Mouse (Mus musculus) stomach, embryonic 16.5 days (tissue): ENCODE results near the gene Il4ra. TPM values are rescaled to one million over a fixed set of nuclear protein-coding genes. Genes with fewer than 3 reads are reported as not detected.

Experiments used
- ATAC-seq: fragments of 200-750 bp; cut with Nextera tagmentation; 2 replicates; pipeline ENCODE4 v1.8.0; 2017; ENCODE audit warnings: moderate number of reproducible peaks, moderate TSS enrichment; ENCODE audit not compliant: insufficient read depth, low FRiP score
- H3K27ac ChIP-seq: fragments of 300-500 bp; sonication (generic); 2 replicates; pipeline ENCODE4 v1.5.1; 2014; ENCODE audit warnings: low read length
- H3K27me3 ChIP-seq: fragments of 300-500 bp; sonication (generic); 2 replicates; pipeline ENCODE4 v1.6.1; 2014; ENCODE audit warnings: low read length, control low read depth, mixed read lengths; ENCODE audit not compliant: control insufficient read depth, insufficient read depth
- H3K36me3 ChIP-seq: fragments of 300-500 bp; sonication (generic); 2 replicates; pipeline ENCODE4 v1.6.1; 2014; ENCODE audit warnings: low read length; ENCODE audit not compliant: control insufficient read depth, insufficient read depth
- H3K4me1 ChIP-seq: fragments of 300-500 bp; sonication (generic); 2 replicates; pipeline ENCODE4 v1.6.1; 2014; ENCODE audit warnings: low read length, control low read depth, mixed read lengths; ENCODE audit not compliant: control insufficient read depth, insufficient read depth
- H3K4me2 ChIP-seq: fragments of 300-500 bp; sonication (generic); 2 replicates; pipeline ENCODE4 v1.6.1; 2014; ENCODE audit warnings: low read depth, low read length, mixed read lengths
- H3K4me3 ChIP-seq: fragments of 300-500 bp; sonication (generic); replicated peaks from 2 replicates; pipeline ENCODE4 v1.5.1; 2014; ENCODE audit warnings: mild to moderate bottlenecking, low read length
- H3K9ac ChIP-seq: fragments of 300-500 bp; sonication (generic); 2 replicates; pipeline ENCODE4 v1.6.1; 2014; ENCODE audit warnings: low read length
- H3K9me3 ChIP-seq: fragments of 300-500 bp; sonication (generic); replicated peaks from 2 replicates; pipeline ENCODE4 v1.6.1; 2016; ENCODE audit warnings: low read length, control low read depth; ENCODE audit not compliant: control insufficient read depth
- WGBS: fragments of 180-500 bp; shearing (Covaris S2); extraction: QIAGEN DNeasy Blood & Tissue Kit; methylation state at CpG from one replicate; pipeline ENCODE4 v1.1.7; 2014; 5-methylcytosine and 5-hydroxymethylcytosine counted together
- polyA plus RNA-seq: library from polyadenylated mRNA; unstranded; fragments of >200 nt; fragmentation: Nextera tagmentation; extraction: Ambion mirVana; gene quantifications from 2 replicates; pipeline ENCODE4 v1.2.1, GENCODE M21; 2015

The Il4ra gene
- polyA plus RNA-seq, 1 experiment from 2014 or later: 12.3 TPM

- no peak overlapping the region for H3K27ac ChIP-seq
- H3K4me1 ChIP-seq: peaks cover 35% of the 10 kb centered on the region
- H3K9me3 ChIP-seq: no peaks in the 10 kb centered on the region
- H3K4me2 ChIP-seq: no peak overlapping the region
- H3K4me3 ChIP-seq: no peak overlapping the region
- no peak overlapping the region for H3K9ac ChIP-seq
- ATAC-seq: no peak
- no peaks in the 10 kb centered on the region for H3K27me3 ChIP-seq
- H3K36me3 ChIP-seq: peaks cover 9% of the 10 kb centered on the region; the same call in 1 of the 2 replicates
- WGBS: 72% methylated on average over 2 of the region's 2 CpGs
Measured at GRCm38 (mm10) chr7:125573849-125574248, 21.9 kb downstream of the Il4ra start.

- Histone ChIP-seq H3K9ac (no peak overlapping the region), H3K27ac (peak overlapping the region; percentile 81; the same call in 1 of the 2 replicates), H3K36me3 (0 out of 2 replicates have a peak, but pooled peaks cover 8% of the 10 kb centered on the region), H3K4me2 (no peak overlapping the region), H3K9me3 (no peaks in the 10 kb centered on the region), H3K4me3 (no peak overlapping the region), H3K27me3 (no peaks in the 10 kb centered on the region), H3K4me1 (peaks cover 35% of the 10 kb centered on the region)
- ATAC-seq: no peak
- 82% methylated on average over 3 of the region's 3 CpGs for WGBS
Measured at GRCm38 (mm10) chr7:125574832-125575231, 22.9 kb downstream of the Il4ra start.

DNA sequence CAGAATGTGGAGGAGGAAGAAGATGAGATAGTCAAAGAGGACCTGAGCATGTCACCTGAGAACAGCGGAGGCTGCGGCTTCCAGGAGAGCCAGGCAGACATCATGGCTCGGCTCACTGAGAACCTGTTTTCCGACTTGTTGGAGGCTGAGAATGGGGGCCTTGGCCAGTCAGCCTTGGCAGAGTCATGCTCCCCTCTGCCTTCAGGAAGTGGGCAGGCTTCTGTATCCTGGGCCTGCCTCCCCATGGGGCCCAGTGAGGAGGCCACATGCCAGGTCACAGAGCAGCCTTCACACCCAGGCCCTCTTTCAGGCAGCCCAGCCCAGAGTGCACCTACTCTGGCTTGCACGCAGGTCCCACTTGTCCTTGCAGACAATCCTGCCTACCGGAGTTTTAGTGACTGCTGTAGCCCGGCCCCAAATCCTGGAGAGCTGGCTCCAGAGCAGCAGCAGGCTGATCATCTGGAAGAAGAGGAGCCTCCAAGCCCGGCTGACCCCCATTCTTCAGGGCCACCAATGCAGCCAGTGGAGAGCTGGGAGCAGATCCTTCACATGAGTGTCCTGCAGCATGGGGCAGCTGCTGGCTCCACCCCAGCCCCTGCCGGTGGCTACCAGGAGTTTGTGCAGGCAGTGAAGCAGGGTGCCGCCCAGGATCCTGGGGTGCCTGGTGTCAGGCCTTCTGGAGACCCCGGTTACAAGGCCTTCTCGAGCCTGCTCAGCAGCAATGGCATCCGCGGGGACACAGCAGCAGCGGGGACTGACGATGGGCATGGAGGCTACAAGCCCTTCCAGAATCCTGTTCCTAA lies 24.0 kb downstream of the Il4ra start:
- H3K4me1 ChIP-seq: peaks cover 43% of the 10 kb centered on the region
- no peaks in the 10 kb centered on the region for H3K27me3 ChIP-seq
- no peak; the same call in 1 of the 2 replicates for ATAC-seq
- no peak overlapping the region for H3K4me2 ChIP-seq
- H3K9ac ChIP-seq: no peak overlapping the region
- H3K36me3 ChIP-seq: no peaks in the 10 kb centered on the region
- peak overlapping the region; percentile 81 for H3K27ac ChIP-seq
- WGBS: 73% methylated on average over 16 of the region's 16 CpGs
- H3K9me3 ChIP-seq: no peaks in the 10 kb centered on the region
- H3K4me3 ChIP-seq: no peak overlapping the region

- WGBS: 48% methylated on average over 7 of the region's 7 CpGs
- peak overlapping the region; percentile 49; the same call in 1 of the 2 replicates for H3K9ac ChIP-seq
- ATAC-seq: peak; percentile 45; the same call in 1 of the 2 replicates
- peaks cover 47% of the 10 kb centered on the region for H3K4me1 ChIP-seq
- no peaks in the 10 kb centered on the region for H3K36me3 ChIP-seq
- no peak overlapping the region for H3K4me3 ChIP-seq
- peak overlapping the region; percentile 51 for H3K27ac ChIP-seq
- no peak overlapping the region for H3K4me2 ChIP-seq
- H3K9me3 ChIP-seq: no peaks in the 10 kb centered on the region
- no peaks in the 10 kb centered on the region for H3K27me3 ChIP-seq
Measured at GRCm38 (mm10) chr7:125576982-125577381, 25.1 kb downstream of the Il4ra start.

DNA sequence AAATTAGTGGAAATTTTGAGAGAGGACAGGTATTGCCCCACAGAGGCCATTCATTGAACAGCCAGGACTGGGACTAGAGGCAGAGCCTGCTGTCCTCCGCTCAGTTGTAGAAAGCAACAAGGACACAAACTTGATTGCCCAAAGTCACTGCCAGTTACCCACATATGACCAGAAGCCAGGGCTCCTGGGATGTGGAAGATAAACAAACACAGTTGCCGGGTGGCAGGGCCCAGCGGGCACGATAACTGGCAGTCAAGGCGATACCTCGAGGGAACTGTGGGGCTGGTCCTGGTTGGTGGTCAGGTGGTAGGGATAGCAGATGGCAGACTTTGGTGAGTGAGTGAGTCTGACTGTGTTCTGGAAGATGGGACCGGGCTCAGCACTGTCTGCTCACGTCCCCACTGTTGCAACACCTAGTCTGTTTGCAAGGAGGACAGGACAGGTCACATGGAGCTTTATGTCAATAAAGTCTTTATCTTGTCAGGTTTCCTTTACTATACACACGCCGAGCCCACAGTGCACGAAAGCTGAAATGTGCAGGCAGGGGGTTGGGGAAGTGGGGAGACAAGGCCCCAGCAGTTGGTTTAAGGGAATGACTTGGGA lies 25.7 kb downstream of the Il4ra start:
- ATAC-seq: no peak
- peak overlapping the region; percentile 43 for H3K9ac ChIP-seq

DNA sequence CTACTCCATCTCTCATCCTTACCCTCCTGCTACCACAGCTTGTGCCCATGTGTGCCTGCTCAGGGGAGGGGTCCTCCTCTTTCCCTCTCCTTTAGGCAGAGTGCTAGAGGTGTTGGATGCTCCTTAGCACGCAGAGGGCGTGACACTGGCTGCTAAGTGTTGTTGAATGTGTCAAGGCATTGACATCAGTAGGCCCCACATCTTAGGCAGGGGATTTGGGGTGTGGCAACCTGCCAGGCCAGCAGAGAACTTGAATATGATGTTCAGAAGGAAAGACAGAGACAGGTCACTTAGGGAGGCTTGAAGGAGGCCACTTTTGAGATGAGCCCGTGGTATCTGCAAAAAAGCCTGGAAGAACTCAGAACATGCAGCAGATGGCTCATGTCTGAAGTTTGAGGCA lies 26.2 kb downstream of the Il4ra start:
- no peak for ATAC-seq
- H3K9me3 ChIP-seq: no peaks in the 10 kb centered on the region
- no peaks in the 10 kb centered on the region for H3K36me3 ChIP-seq
- no peak overlapping the region for H3K27ac ChIP-seq
- H3K4me2 ChIP-seq: no peak overlapping the region
- H3K9ac ChIP-seq: no peak overlapping the region
- H3K4me1 ChIP-seq: peaks cover 47% of the 10 kb centered on the region
- no peaks in the 10 kb centered on the region for H3K27me3 ChIP-seq
- WGBS: 58% methylated on average over 3 of the region's 3 CpGs
- H3K4me3 ChIP-seq: no peak overlapping the region

More for the DNA sequence above, 25.7 kb downstream of the Il4ra start:
- 68% methylated on average over 11 of the region's 11 CpGs for WGBS
- H3K4me2 ChIP-seq: no peak overlapping the region
- no peaks in the 10 kb centered on the region for H3K27me3 ChIP-seq
- peaks cover 47% of the 10 kb centered on the region for H3K4me1 ChIP-seq
- no peak overlapping the region for H3K4me3 ChIP-seq
- 0 out of 2 replicates have a peak overlapping the region, but pooled peaks have one; percentile 51 for H3K27ac ChIP-seq
- H3K36me3 ChIP-seq: no peaks in the 10 kb centered on the region
- no peaks in the 10 kb centered on the region for H3K9me3 ChIP-seq

DNA sequence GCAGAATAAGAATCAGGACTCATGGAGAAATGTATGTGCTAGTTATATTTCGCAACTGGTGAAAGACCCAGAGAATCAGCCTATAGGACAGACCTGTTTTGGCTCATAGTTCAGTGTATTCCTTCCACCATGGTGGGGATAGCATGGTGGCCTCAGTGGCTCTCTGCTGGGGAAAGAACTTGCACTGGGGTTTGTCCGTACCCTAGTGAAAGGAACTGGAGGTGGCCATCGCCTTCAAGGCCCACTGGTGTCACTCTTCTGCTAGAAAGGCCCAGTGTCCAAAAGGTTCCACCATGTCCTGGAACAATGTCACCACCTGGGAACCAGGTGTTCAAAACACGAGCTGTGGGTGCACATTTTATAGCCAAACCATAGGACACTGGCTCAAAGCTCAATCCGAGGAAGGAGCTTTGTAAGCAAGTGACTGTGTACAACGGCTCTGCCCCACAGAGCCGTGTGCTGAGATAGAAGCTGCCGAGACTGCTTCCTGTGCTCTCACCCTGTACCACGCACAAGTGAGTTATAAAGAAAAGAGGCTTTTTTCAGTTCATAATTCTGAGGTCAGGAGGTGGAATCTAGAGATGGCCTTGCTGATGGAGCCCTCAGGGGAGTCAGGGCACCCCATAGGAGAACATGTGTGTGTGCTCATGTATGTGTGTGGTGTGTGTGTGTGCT lies 27.8 kb downstream of the Il4ra start:
- Histone ChIP-seq H3K36me3 (no peaks in the 10 kb centered on the region), H3K4me3 (no peak overlapping the region), H3K9me3 (no peaks in the 10 kb centered on the region), H3K4me2 (no peak overlapping the region), H3K9ac (no peak overlapping the region), H3K4me1 (peaks cover 47% of the 10 kb centered on the region), H3K27me3 (no peaks in the 10 kb centered on the region), H3K27ac (no peak overlapping the region)
- WGBS: 79% methylated on average over 9 of the region's 9 CpGs
- ATAC-seq: no peak

GRCm38 (mm10) chr7:125580220-125580549 lies 28.3 kb downstream of the Il4ra start:
- no peak overlapping the region for H3K4me3 ChIP-seq
- no peak overlapping the region for H3K9ac ChIP-seq
- WGBS: 91% methylated on average over 1 of the region's 1 CpGs
- H3K9me3 ChIP-seq: no peaks in the 10 kb centered on the region
- H3K27ac ChIP-seq: no peak overlapping the region
- no peaks in the 10 kb centered on the region for H3K36me3 ChIP-seq
- no peaks in the 10 kb centered on the region for H3K27me3 ChIP-seq
- H3K4me1 ChIP-seq: peaks cover 47% of the 10 kb centered on the region
- ATAC-seq: no peak
- no peak overlapping the region for H3K4me2 ChIP-seq
